Mouse (Mus musculus): ENCODE measurements around the gene Clec4n. TPM values are rescaled to one million over a fixed set of nuclear protein-coding genes. Genes with fewer than 3 reads are reported as not detected.
"Not testable (repeated sequence)": the region's sequence is repeated elsewhere in the genome, so short reads cannot be mapped to it uniquely, and the experiment has no call there.

The Clec4n gene
- polyA plus RNA-seq (2015; fragmentation: Nextera tagmentation; extraction: Ambion mirVana): 3.0 and 4.2 TPM in 2 replicates

- no peaks in the 10 kb centered on the region for H3K4me1 ChIP-seq
- WGBS: 63% methylated on average over 3 of the region's 3 CpGs
- H3K9me3 ChIP-seq: no peaks in the 10 kb centered on the region
- H3K27me3 ChIP-seq: no peaks in the 10 kb centered on the region
- no peak within 1 kb of the TSS for H3K4me3 ChIP-seq
- no peaks in the 10 kb centered on the region for H3K36me3 ChIP-seq
- H3K9ac ChIP-seq: no peak within 1 kb of the TSS
- H3K4me2 ChIP-seq: no peak within 1 kb of the TSS
- no peak within 1 kb of the TSS for H3K27ac ChIP-seq
- no peak for ATAC-seq (ENCODE audit: borderline replicate concordance, extremely low read depth, low FRiP score, low TSS enrichment)
Observed at GRCm38 (mm10) chr6:123229644-123230043, at the start of gene Clec4n. TSS of gene Clec4n (plus strand) at chr6:123229843.

GRCm38 (mm10) chr6:123184862-123185261 lies 44.8 kb upstream of the Clec4n start:
- not testable (repeated sequence) for H3K36me3 ChIP-seq; H3K4me2 ChIP-seq; ATAC-seq (ENCODE audit: borderline replicate concordance, extremely low read depth, low FRiP score, low TSS enrichment); H3K4me1 ChIP-seq; H3K27me3 ChIP-seq; H3K4me3 ChIP-seq; H3K9ac ChIP-seq; H3K9me3 ChIP-seq; H3K27ac ChIP-seq
- 79% methylated on average over 2 of the region's 2 CpGs for WGBS

GRCm38 (mm10) chr6:123207187-123208076 lies 22.2 kb upstream of the Clec4n start:
- H3K4me2 ChIP-seq: no peak overlapping the region
- WGBS: 62% methylated on average over 1 of the region's 1 CpGs
- no peak for ATAC-seq (ENCODE audit: borderline replicate concordance, extremely low read depth, low FRiP score, low TSS enrichment)
- no peaks in the 10 kb centered on the region for H3K9me3 ChIP-seq
- no peak overlapping the region for H3K4me3 ChIP-seq
- no peaks in the 10 kb centered on the region for H3K36me3 ChIP-seq
- no peaks in the 10 kb centered on the region for H3K27me3 ChIP-seq
- no peak overlapping the region for H3K27ac ChIP-seq
- no peak overlapping the region for H3K9ac ChIP-seq
- H3K4me1 ChIP-seq: no peaks in the 10 kb centered on the region

GRCm38 (mm10) chr6:123208077-123208439 lies 21.6 kb upstream of the Clec4n start:
- H3K4me1 ChIP-seq; H3K9ac ChIP-seq; H3K9me3 ChIP-seq; H3K36me3 ChIP-seq; H3K27me3 ChIP-seq; H3K4me3 ChIP-seq; H3K4me2 ChIP-seq; H3K27ac ChIP-seq; ATAC-seq (ENCODE audit: borderline replicate concordance, extremely low read depth, low FRiP score, low TSS enrichment): not testable (repeated sequence)

GRCm38 (mm10) chr6:123211726-123212125 lies 17.9 kb upstream of the Clec4n start:
- no peak for ATAC-seq (ENCODE audit: borderline replicate concordance, extremely low read depth, low FRiP score, low TSS enrichment)
- Histone ChIP-seq H3K4me2 (no peak overlapping the region), H3K4me3 (no peak overlapping the region), H3K9ac (no peak overlapping the region), H3K36me3 (no peaks in the 10 kb centered on the region), H3K4me1 (no peaks in the 10 kb centered on the region), H3K27ac (no peak overlapping the region), H3K9me3 (no peaks in the 10 kb centered on the region), H3K27me3 (no peaks in the 10 kb centered on the region)
- 56% methylated on average over 1 of the region's 1 CpGs for WGBS

- WGBS: 54% methylated on average over 2 of the region's 2 CpGs
- no peak overlapping the region for H3K9ac ChIP-seq
- no peak overlapping the region for H3K4me3 ChIP-seq
- no peaks in the 10 kb centered on the region for H3K4me1 ChIP-seq
- H3K4me2 ChIP-seq: no peak overlapping the region
- no peak for ATAC-seq (ENCODE audit: borderline replicate concordance, extremely low read depth, low FRiP score, low TSS enrichment)
- H3K36me3 ChIP-seq: no peaks in the 10 kb centered on the region
- H3K27me3 ChIP-seq: no peaks in the 10 kb centered on the region
- H3K9me3 ChIP-seq: no peaks in the 10 kb centered on the region
- H3K27ac ChIP-seq: no peak overlapping the region
Observed at GRCm38 (mm10) chr6:123227519-123228166, 2.0 kb upstream of the Clec4n start.

GRCm38 (mm10) chr6:123231149-123231548 lies 1.5 kb downstream of the Clec4n start:
- 58% methylated on average over 2 of the region's 2 CpGs for WGBS
- H3K9ac ChIP-seq: no peak overlapping the region
- no peak overlapping the region for H3K4me2 ChIP-seq
- no peak overlapping the region for H3K4me3 ChIP-seq
- H3K27ac ChIP-seq: no peak overlapping the region
- H3K4me1 ChIP-seq: no peaks in the 10 kb centered on the region
- no peaks in the 10 kb centered on the region for H3K36me3 ChIP-seq
- no peaks in the 10 kb centered on the region for H3K27me3 ChIP-seq
- no peak for ATAC-seq (ENCODE audit: borderline replicate concordance, extremely low read depth, low FRiP score, low TSS enrichment)
- H3K9me3 ChIP-seq: no peaks in the 10 kb centered on the region

- Histone ChIP-seq H3K27ac (no peak overlapping the region), H3K36me3 (no peaks in the 10 kb centered on the region), H3K4me1 (no peaks in the 10 kb centered on the region), H3K4me3 (no peak overlapping the region), H3K9me3 (no peaks in the 10 kb centered on the region), H3K9ac (no peak overlapping the region), H3K27me3 (no peaks in the 10 kb centered on the region), H3K4me2 (no peak overlapping the region)
- ATAC-seq (ENCODE audit: borderline replicate concordance, extremely low read depth, low FRiP score, low TSS enrichment): no peak
Observed at GRCm38 (mm10) chr6:123237582-123237981, 7.9 kb downstream of the Clec4n start.

- no peak overlapping the region for H3K9ac ChIP-seq
- H3K27me3 ChIP-seq: no peaks in the 10 kb centered on the region
- 77% methylated on average over 5 of the region's 5 CpGs for WGBS
- no peaks in the 10 kb centered on the region for H3K36me3 ChIP-seq
- no peak for ATAC-seq (ENCODE audit: borderline replicate concordance, extremely low read depth, low FRiP score, low TSS enrichment)
- H3K4me3 ChIP-seq: no peak overlapping the region
- H3K4me1 ChIP-seq: no peaks in the 10 kb centered on the region
- H3K4me2 ChIP-seq: no peak overlapping the region
- no peaks in the 10 kb centered on the region for H3K9me3 ChIP-seq
- H3K27ac ChIP-seq: no peak overlapping the region
Observed at GRCm38 (mm10) chr6:123244201-123244600, 14.6 kb downstream of the Clec4n start.

- not testable (repeated sequence) for H3K4me2 ChIP-seq; H3K4me1 ChIP-seq; H3K27me3 ChIP-seq; ATAC-seq (ENCODE audit: borderline replicate concordance, extremely low read depth, low FRiP score, low TSS enrichment); H3K9me3 ChIP-seq; H3K27ac ChIP-seq; H3K9ac ChIP-seq; H3K36me3 ChIP-seq; H3K4me3 ChIP-seq
- WGBS: 77% methylated on average over 2 of the region's 2 CpGs
Observed at GRCm38 (mm10) chr6:123248862-123249261, 19.2 kb downstream of the Clec4n start.

- no peak overlapping the region for H3K4me3 ChIP-seq
- no peaks in the 10 kb centered on the region for H3K36me3 ChIP-seq
- no peak overlapping the region for H3K4me2 ChIP-seq
- ATAC-seq (ENCODE audit: borderline replicate concordance, extremely low read depth, low FRiP score, low TSS enrichment): no peak
- no peaks in the 10 kb centered on the region for H3K9me3 ChIP-seq
- no peak overlapping the region for H3K9ac ChIP-seq
- no peaks in the 10 kb centered on the region for H3K27me3 ChIP-seq
- no peaks in the 10 kb centered on the region for H3K4me1 ChIP-seq
- no peak overlapping the region for H3K27ac ChIP-seq
Observed at GRCm38 (mm10) chr6:123252735-123253134, 23.1 kb downstream of the Clec4n start.

GRCm38 (mm10) chr6:123258946-123259345 lies 29.3 kb downstream of the Clec4n start:
- H3K9me3 ChIP-seq: no peaks in the 10 kb centered on the region
- no peak overlapping the region for H3K9ac ChIP-seq
- no peak overlapping the region for H3K27ac ChIP-seq
- H3K4me2 ChIP-seq: no peak overlapping the region
- H3K27me3 ChIP-seq: no peaks in the 10 kb centered on the region
- no peak overlapping the region for H3K4me3 ChIP-seq
- no peaks in the 10 kb centered on the region for H3K4me1 ChIP-seq
- 65% methylated on average over 3 of the region's 3 CpGs for WGBS
- ATAC-seq (ENCODE audit: borderline replicate concordance, extremely low read depth, low FRiP score, low TSS enrichment): no peak
- no peaks in the 10 kb centered on the region for H3K36me3 ChIP-seq

Data from lung, embryonic 15.5 days (tissue).